Mouse (Mus musculus) Patski (cell line): ENCODE results near the gene Gm16429. TPM values are rescaled to one million over a fixed set of nuclear protein-coding genes. Genes with fewer than 3 reads are reported as not detected.
"Not testable (repeated sequence)": the region's sequence is repeated elsewhere in the genome, so short reads cannot be mapped to it uniquely, and the experiment has no call there.

Experiments
- ATAC-seq: fragments of 100-300 bp; one replicate; pipeline ENCODE4 v1.8.0; 2021
- CTCF ChIA-PET: fragments of 350-600 bp; sonication (Branson Sonifier 250); formaldehyde crosslinking; loops from one replicate; lab custom pipeline; 2022; ENCODE audit warnings: inconsistent platforms; lab: Charles Lee
- POLR2A ChIA-PET: fragments of 350-600 bp; sonication (Branson Sonifier 250); formaldehyde crosslinking; loops from one replicate; lab custom pipeline; 2022; ENCODE audit warnings: antibody characterized with exemption, inconsistent platforms; lab: Charles Lee
- DNase-seq: peaks from one replicate; pipeline ENCODE4 v3.0.0-alpha.2; 2011; ENCODE audit warnings: low read depth, low spot score
- H3K27me3 ChIP-seq: fragments of 371-371 bp; one replicate; pipeline ENCODE4 v1.5.1; 2021
- in situ Hi-C: fragments of 300-500 bp; cut with MboI; formaldehyde crosslinking; loops from 3 replicates; pipeline ENCODE4 v1.11.1; 2018; ENCODE audit warnings: low pct_unique_long_range_greater_than_20kb, mixed read lengths
- polyA plus RNA-seq: library from polyadenylated mRNA; unstranded; gene quantifications from one replicate; pipeline ENCODE4 v1.2.3, GENCODE M21; 2021

Gm16429 gene
- polyA plus RNA-seq: not detected

- in situ Hi-C loops, ATAC-seq, POLR2A ChIA-PET, CTCF ChIA-PET, H3K27me3 ChIP-seq, DNase-seq: not testable (repeated sequence)
Measured at GRCm38 (mm10) chr5:93928952-93929351, at the start of gene Gm16429. Gene Gm16429 (minus strand): TSS chr5:93929052.

Other genes with a start within 250 kb of the Gm16429 start
- gene Gm7792, start 85.3 kb downstream of the Gm16429 start, polyA plus RNA-seq: not detected
- gene BC061212, start 141.5 kb upstream of the Gm16429 start, polyA plus RNA-seq: not detected
- gene Gm6351, start 147.3 kb upstream of the Gm16429 start, polyA plus RNA-seq: not detected